Mouse (Mus musculus): ENCODE data around the gene Nrg4.

Gene Nrg4

DNA sequence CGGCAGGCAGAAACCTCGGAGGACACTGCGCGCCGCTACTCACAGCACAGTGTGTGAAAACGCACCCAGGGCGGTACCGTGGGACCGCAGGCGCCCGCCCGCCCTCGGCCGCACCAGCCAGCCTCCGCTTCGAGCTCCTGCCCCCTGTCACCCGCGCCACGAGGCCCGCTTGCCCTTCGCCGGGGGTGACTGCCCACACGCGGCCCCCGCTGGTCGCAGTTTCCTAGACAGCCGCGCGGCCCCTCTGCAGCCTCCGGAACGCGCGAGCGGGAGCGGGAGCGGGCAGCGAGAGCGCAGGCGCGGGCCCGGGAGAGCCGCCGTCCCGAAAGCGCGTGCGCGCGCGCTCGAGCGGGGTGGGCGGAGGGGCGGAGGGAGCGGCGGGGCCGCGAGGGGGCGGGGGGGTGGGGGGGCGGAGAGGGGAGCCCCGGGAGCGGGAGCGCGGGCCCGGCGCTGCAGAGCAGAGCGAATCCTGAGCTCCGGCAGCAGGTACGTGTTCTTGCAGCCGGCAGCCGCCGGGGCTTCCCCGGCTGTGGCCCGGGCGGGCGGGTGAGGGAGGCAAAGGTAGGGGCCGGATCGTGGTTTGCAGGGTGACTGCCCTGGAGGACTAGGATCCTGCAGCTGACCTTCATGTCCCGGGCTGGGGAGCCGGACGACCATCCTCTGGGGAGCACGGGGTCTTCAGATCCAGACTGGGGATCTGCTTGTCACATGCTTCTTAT is at the start of gene Nrg4, which contains the start of gene Tmem266:
Gene Nrg4 (minus strand): TSS at position 330 of the 719 bp plus-strand sequence.
Gene Tmem266 (plus strand): TSS at position 399 of the 719 bp plus-strand sequence.
- in situ Hi-C loops (cut with MboI; ENCODE audit: unreplicated experiment in 2 of 2): no loop called here

DNA sequence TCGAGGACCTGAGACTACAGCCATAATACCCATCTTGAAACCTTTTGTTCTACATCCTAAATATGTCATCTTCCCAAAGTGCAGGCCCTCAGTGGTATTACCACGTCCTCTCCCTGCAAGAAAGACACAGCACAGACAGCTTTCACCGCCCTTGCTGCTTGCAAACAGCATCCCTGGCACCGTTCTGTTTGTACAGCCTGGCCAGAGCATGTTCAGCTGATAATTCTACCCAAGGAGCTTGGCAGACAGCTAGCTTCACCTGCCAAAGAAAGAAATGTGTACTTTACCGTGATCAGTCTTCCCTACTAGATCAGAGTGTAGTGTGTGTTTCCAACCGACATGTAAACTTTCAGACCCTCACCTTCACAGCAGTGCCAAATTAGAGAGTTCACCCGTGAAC is 45.3 kb upstream of the Nrg4 start:
- in situ Hi-C loops (cut with MboI; ENCODE audit: unreplicated experiment in 2 of 2): no loop called here

DNA sequence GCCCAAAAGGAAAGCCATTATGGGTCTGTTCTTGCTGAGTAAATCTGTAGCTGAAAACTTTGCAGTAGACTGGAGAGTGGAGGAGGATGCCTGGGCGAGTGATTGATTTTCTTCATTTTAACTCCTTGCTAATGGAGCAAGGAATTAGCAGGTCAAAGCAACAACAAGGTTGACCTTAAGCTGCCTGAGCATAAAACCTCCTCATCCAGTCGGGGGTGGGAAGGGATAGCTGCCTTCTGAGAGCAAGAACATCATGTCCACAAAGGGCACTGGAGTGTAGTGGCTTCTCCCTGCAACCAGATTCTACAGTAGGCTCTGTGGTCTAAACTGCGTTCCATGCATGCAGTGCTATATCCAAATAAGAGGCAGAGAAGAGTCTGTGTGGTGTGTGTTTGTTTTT is 41.4 kb upstream of the Nrg4 start:
- in situ Hi-C loops (cut with MboI; ENCODE audit: unreplicated experiment in 2 of 2): no loop called here

DNA sequence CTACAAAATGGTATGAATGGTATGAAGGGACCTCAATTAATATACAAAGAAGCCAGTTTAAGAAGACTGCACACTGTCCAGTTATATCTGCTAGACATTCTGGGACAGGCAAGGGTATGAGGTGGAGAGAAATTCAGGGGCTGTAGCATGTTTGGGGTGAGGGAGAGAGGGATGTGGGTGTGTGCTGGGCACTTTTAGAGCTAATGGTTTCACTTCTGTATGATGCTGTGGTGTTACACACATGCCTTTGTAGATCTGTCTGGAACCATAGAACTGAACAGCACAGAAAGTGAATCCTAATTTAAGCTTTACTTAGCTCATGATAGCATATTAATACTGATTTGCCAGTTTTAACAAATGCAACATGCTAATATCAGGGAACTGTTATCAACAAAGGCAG is 37.1 kb upstream of the Nrg4 start:
- in situ Hi-C loops (cut with MboI; ENCODE audit: unreplicated experiment in 2 of 2): no loop called here

DNA sequence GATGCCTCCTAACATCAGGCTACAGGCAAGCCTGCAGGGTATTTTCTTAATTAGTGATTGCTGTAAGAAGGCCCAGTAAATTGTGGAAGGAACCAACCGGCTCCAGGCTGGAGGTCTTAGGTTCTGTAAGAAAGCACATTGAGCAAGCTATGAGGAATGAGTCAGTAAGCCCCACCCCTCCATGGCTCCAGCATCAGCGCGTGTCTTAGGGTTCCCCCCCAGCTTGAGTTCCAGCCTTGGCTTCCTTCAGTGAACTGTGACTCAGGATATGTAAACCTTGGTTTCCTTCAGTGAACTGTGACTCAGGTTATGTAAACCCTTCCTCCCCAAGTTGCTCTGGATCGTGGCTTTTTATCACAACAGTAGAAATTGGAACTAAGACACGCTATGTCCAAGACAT is 35.3 kb upstream of the Nrg4 start:
- in situ Hi-C loops (cut with MboI; ENCODE audit: unreplicated experiment in 2 of 2): no loop called here

DNA sequence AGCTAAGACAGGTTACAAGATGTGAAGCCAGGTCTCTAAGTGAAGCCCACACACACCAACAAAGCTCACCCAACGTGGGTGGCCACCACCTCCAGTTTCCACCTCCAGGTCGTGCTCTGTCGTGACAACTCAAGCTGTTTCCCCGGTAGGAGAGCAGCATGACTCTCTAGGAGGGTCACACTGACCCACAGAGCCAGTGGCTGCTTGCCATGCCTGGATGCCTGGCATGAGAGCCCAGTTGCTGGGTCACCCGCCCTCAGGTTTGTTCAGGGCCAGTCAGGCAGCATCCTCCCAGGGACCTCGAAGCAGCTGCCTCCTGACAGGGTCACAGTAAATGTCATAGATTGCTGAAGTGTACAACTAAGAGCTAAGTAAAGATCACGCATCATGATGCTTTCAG is 34.2 kb upstream of the Nrg4 start:
- in situ Hi-C loops (cut with MboI; ENCODE audit: unreplicated experiment in 2 of 2): no loop called here

DNA sequence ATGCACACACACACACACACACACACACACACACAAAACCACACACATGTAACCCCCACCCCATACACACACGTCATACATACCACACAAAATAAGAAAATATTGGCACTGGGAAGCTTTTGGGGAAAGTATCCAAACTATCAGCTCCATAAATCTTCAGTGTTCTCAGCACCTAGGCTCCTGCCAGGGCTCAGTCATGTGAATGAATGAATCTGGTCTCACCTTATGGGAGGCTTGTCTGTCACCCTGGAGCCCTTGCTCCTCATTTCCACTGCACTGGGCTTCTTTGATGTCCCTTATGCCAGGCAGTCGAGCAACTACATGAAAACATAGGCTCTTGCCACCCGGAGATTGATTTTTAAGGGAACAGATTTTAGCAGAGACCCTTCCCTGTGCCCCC is 33.7 kb upstream of the Nrg4 start:
- in situ Hi-C loops (cut with MboI; ENCODE audit: unreplicated experiment in 2 of 2): no loop called here

DNA sequence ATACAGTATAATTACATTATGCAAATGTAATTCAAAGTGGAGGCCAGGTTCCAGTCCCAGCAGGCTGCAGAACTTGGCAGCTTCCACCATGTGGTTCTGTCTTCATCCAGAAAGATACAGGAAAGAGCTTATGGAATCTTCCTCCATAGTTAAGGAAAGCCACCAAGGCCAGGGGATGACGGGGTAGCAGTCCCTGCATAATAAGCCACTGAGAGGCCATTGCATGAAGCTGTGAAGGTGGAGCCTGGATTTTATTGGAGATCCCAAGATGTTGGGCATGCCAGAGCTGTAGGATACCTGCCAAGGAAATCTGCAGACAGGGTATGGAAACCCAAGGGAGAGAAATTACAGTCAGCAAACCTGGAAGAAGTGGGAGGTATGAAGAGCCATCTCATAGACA is 30.5 kb upstream of the Nrg4 start:
- in situ Hi-C loops (cut with MboI; ENCODE audit: unreplicated experiment in 2 of 2): no loop called here

DNA sequence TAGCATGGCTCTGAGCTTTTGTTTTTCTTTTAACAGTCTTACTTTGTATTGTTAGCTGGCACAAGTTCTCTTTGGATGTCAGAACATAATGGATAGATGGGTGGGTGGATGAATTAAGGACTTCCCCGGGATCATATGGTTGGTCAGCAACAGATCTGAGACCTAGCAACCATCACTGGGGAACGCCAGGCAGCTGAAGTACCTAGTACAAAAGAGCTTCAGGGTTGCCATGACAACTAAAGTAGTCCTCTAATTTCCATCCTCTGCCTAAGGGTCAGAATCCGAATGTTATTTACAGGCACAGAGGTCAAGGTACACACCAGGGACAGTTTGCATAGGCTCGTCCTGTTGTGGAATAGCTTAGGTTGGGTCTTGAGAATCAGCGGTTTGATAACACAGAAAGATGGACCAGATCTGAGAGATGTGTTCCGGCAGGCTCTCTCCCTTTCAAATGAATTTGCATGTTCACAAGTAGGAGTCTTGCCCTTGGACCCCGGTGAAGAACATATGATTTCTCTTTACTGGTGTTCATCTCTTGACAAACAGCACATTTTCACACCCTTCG is 28.7 kb upstream of the Nrg4 start:
- in situ Hi-C loops (cut with MboI; ENCODE audit: unreplicated experiment in 2 of 2): no loop called here

DNA sequence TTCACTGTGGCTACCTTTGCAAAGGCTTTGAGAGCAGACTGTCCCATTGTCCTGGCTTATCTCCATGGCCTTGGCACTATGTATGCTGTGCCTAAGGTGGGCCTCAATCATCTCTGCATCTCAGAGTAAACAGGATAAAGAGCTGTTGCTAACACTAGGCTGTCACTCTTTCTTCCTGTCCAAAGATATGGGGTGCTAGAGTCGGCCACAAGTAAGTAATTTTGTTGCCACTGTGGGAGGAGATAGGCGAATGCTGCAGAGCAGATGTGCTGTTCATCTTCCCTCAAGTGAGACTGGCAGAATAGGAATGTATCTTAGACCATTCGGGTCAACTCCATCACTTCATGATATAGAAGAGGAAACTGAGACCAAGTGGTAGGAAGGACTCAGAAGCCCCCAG is 28.0 kb upstream of the Nrg4 start:
- in situ Hi-C loops (cut with MboI; ENCODE audit: unreplicated experiment in 2 of 2): no loop called here

DNA sequence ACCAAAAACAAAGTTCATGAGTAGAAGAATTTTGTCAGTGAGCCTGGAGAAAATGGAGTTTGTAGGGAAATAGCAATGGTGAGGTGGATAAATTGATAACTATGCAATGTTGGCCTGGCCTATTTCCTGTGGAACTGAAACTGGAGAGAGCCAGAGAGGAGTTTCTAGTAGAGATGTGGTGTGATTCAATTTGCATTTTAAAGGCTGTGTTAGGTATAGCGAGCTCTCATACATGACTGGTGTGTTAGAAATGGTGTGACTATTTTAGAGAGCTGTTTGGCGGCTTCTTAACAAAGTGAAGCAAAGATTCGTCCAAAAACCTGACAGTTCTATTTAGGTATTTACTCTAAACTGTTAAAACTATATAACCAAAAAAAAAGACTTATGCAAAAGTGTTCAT is 22.0 kb upstream of the Nrg4 start:
- in situ Hi-C loops (cut with MboI; ENCODE audit: unreplicated experiment in 2 of 2): no loop called here

DNA sequence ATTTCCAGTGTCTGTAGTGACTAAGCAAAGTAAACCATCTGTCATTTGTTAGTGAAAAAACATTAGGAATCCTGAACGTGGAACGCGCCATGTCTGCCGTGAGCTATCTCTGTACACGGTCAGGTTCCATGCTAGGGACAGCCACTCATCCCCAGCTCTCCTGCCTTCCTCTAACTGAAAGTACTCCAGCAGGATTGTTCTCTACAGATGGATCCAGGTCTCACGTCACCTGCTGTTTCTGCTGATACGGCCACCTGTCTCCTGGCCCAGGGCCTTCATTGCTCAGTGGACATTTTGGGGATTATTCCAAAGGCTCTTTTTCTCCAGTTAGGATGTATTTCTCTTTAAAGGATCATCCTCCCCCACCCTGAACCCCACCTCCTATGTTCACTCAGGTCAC is 18.7 kb upstream of the Nrg4 start:
- in situ Hi-C loops (cut with MboI; ENCODE audit: unreplicated experiment in 2 of 2): no loop called here

DNA sequence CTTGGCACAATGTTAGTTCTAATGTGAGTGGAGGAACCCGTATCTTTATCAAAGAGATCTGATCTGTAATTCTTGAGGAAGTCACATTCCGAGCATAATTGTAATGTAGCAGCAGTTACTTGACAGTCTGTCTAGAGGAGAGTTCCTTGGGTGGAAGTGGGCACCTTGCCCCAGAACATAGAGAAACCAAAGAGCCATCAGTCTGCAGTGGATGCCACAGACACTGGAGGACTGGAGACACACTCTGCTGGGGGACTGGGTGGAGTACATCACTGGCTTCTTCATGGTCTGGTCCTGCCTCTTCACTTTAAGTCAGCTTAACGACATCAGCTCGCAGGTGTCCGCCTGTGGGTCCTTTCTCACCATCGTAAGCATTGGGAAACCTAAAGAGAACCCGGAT is 17.5 kb upstream of the Nrg4 start:
- in situ Hi-C loops (cut with MboI; ENCODE audit: unreplicated experiment in 2 of 2): no loop called here

DNA sequence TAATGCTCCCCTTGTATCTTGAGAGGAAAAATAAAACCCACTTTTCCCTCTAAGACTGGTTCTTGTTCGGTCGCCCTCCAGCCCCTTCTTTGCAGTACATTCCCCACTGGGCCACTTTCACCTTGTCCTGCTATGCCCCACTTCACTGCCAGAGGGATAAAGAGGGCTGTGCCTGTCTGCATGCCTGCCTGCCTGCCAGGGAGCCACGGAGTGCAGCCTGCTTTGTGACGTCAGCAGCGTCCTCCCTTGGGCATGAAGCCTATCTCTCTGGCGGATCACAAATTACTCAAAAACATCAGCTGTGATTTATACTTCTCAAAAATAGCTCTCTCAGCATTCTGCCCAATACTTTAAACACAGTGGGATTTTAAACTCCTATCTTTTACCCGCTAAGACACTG is 6.3 kb upstream of the Nrg4 start:
- in situ Hi-C loops (cut with MboI; ENCODE audit: unreplicated experiment in 2 of 2): loop anchor here in 1 of 2 experiments (5.0 kb wide), 1 partner anchor 44 kb away; no protein-coding TSS in a partner anchor

DNA sequence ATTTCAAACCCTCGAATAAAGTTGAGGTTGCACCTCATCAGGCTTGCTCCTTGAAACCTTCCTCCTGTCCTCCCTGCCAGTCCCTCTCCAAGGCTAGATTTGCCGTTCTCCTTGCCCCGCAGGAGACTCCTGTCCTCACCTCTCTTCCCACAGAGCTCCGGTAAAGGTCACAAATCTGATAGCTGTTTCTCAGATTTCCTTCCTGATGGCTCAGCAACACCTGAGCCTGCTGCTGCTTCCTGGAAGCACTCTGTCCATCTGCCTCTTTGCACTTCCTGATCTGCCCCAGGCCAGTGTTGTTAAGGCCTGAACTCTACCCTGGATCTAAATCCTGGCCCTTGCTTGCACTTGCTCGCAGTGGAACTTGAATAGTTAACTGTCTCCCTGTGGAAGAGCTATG is 5.8 kb upstream of the Nrg4 start:
- in situ Hi-C loops (cut with MboI; ENCODE audit: unreplicated experiment in 2 of 2): loop anchor here in 1 of 2 experiments (5.0 kb wide), 1 partner anchor 45 kb away; no protein-coding TSS in a partner anchor

DNA sequence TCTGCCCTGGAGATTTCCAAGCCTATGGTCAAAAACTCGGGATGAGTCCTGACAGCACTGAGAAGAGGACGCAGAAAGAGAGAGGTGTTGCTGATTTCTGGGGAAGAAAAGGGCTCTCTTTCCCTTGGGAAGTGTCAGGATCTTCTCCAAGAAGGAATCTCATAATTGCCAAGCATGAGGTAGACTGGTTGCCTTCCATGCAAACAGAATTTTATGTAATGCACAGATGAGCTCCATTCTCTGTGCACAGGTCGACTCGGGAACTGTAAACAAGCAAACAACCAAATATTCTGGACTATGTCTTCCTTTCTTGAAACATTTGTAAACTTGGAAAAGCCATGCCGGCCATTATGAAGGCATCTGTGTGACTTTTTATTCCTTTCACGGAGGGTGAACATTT is 2.8 kb upstream of the Nrg4 start:
- in situ Hi-C loops (cut with MboI; ENCODE audit: unreplicated experiment in 2 of 2): no loop called here

DNA sequence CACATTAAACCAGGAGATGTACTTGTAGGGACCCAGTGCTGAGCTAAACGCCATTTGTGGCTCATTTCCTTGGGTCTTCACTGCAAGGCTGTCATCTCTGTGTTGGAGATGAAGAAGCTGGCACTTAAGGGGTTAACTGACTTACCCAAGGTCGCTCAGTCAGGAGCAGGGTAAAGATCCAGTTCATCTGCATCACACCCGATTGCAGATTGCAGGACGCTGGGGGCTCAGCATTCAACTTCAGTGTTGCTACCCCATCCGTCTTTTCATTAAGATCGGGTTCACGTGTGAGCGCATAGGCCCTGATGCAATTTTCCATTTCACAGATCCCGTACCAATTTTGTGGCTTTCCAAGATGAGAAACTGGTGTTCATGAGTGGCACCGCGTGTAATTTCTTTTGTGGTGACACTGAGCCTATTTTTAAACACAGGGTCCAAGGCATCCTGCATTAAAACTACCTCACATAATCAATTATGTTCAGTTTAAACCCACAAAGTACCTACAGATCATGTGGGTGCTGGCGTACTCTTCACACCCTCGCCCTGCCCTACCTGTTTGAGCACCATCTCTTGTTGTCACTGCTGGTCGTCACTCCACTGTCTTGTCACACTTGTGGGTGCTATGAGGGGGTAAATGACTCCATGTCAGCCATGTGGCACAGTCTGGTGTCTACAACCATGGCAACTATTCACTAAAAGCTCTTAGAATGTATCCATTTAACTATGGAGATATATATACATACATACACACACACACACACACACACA is 1.7 kb upstream of the Nrg4 start:
- in situ Hi-C loops (cut with MboI; ENCODE audit: unreplicated experiment in 2 of 2): no loop called here

DNA sequence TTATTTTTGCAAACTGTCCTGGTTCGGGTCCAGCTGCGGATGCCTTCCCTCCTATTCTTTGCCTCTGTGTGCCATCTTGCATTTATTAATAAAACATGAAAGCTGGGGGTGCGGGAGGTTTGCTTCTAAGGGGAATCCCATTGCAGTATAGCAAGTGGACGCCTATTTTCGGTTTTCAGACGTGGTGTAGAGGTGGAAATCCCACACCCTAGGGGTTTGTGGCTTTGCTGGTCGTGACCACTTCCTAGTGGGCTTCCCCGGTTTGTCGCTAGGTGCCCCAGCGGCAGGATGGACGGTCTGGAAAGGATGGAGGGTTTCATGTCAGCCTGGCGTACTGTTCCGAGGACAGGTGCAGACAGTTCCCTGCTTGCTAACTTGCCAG is 581 bp upstream of the Nrg4 start:
- in situ Hi-C loops (cut with MboI; ENCODE audit: unreplicated experiment in 2 of 2): no loop called here

DNA sequence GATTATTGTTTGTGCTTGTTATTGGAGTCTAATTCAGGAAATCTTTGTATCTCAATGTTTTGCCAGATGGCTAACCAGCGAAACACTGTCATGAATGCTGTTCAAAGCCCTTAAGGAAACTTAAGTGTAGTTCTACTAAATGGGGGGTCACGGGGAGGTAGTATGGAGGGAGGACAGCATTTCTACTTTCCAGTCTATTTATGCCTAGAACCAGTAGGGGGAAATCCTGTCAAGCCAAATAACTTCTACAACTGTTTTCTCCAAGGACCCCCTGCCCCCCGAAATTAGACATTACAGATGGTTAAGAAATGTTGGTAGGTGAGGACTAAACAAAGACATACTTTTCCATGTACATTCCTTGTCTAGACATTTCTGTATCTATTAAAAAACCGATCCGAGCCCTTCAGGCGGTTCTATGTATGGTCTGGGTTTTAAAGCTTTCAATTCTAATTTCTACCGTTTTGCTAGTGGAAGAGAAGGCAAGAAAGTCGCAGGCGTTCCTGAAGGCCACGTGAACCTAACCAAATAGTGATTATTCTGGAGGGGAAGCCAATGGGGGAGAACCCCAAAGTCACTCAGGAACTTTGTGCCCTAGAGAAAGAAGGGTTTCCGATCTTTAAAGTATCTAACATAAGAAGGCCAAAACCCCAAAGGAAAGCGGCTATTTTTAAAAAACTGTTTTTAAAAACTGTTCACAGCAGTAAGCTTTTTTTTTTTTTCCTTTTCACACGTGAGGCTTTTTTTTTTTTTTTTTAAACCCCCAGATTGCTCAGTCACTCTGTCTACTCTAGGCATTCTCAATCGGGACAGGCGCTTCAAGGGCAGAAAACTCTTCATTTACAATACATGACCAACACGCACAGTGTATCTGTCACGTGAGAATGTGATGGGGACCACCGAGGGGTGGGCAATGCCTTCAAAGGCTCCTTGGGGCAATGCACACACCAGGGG is 805 bp downstream of the Nrg4 start:
- in situ Hi-C loops (cut with MboI; ENCODE audit: unreplicated experiment in 2 of 2): no loop called here

DNA sequence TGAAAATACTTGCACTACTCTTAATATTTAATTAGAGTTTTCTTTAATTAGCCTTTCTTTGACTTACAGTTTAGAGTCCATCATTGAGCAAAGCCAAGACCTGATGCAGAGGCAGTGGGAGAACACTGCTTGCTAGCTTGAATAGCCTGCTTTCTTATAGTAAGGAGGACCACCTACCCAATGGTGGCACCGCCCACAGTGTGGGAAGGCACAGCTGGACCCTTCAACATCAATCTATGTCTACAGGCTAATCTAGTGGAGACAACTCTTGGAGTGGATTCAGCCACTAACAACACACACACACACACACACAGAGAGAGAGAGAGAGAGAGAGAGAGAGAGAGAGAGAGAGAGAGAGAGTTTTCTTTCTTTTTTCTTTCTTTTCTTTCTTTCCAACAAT is 1.6 kb downstream of the Nrg4 start:
- in situ Hi-C loops (cut with MboI; ENCODE audit: unreplicated experiment in 2 of 2): no loop called here

DNA sequence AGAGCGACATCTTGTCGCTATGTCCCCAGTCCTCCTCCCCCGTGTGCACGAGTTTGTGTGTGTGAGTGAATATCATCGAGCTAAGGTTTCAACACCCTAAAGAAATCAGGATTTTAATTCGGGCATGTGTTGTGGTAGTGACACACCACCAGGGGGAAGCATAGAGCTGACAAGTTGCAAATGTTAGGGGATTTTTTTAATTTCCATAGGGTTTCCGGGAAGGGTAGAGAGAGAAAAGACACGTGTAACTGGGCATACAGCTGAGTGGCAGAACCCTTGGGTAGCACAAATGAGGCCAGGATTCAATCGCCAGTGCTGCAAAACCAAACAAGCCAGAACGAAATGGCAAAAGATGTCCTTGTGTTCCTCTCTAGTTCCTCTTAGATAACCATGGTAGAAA is 2.1 kb downstream of the Nrg4 start:
- in situ Hi-C loops (cut with MboI; ENCODE audit: unreplicated experiment in 2 of 2): loop anchor here in 1 of 2 experiments (25.0 kb wide), 2 partner anchors 487 to 1337 kb away; partner anchors contain the start of gene Elmod1

Measured in v-Abl transformed pro-B cells (cell line).